Mouse (Mus musculus): Measurements from ENCODE around the gene Usp46.

DNA sequence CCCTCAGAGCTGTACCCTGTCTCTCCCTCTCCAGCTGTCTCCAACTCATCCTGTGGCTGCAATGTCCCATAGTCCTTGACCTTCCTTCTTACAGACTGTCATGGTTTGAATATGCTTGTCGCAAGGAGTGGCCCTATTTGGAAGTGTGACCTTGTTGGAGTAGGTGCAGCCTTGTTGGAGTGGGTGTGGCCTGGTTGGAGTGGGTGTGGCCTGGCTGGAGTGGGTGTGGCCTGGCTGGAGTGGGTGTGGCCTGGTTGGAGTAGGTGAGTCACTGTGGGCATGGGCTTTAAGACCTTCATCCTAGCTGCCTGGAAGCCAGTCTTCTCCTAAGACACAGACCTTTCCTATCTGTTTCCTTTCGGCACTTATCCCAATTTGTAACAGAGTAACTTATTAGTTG, 17.3 kb downstream of the Usp46 start:
- no peak for TF ChIP-seq GATA1 (IDR thresholded peaks at IDR 0.05; ENCODE audit: low read length)
- TF ChIP-seq TAL1 (IDR thresholded peaks at IDR 0.05; ENCODE audit: low read length), result no peak

Measured in erythroblast, embryonic 14.5 days (primary cell).